Mouse (Mus musculus): ENCODE measurements around the gene Nadk2. TPM values are rescaled to one million over a fixed set of nuclear protein-coding genes. Genes with fewer than 3 reads are reported as not detected.

Nadk2 gene
- polyA plus RNA-seq, 1 experiment from 2014 or later: 31.8 TPM

GRCm38 (mm10) chr15:9096865-9097264 lies 25.8 kb downstream of the Nadk2 start:
- Histone ChIP-seq H3K27me3 (ENCODE audit: control insufficient read depth, insufficient read depth, low read depth, low read length) (no peaks in the 10 kb centered on the region), H3K9me3 (ENCODE audit: control insufficient read depth, low read length) (no peaks in the 10 kb centered on the region), H3K9ac (ENCODE audit: low read length) (no peak overlapping the region), H3K4me2 (ENCODE audit: low read depth, low read length) (no peak overlapping the region), H3K4me1 (replicated peaks; ENCODE audit: control insufficient read depth, insufficient read depth, low read length) (peaks cover 13% of the 10 kb centered on the region), H3K27ac (ENCODE audit: low read length) (no peak overlapping the region), H3K4me3 (ENCODE audit: low read length) (no peak overlapping the region), H3K36me3 (ENCODE audit: control insufficient read depth, insufficient read depth, low read length) (peaks cover 18% of the 10 kb centered on the region)
- WGBS: 85% methylated on average over 4 of the region's 4 CpGs
- no peak for ATAC-seq (ENCODE audit: low read depth)

- Histone ChIP-seq H3K9ac (ENCODE audit: low read length) (no peak overlapping the region), H3K36me3 (ENCODE audit: control insufficient read depth, insufficient read depth, low read length) (peaks cover 12% of the 10 kb centered on the region), H3K9me3 (ENCODE audit: control insufficient read depth, low read length) (no peaks in the 10 kb centered on the region), H3K4me2 (ENCODE audit: low read depth, low read length) (no peak overlapping the region), H3K27ac (ENCODE audit: low read length) (no peak overlapping the region), H3K4me1 (replicated peaks; ENCODE audit: control insufficient read depth, insufficient read depth, low read length) (no peaks in the 10 kb centered on the region), H3K4me3 (ENCODE audit: low read length) (no peak overlapping the region), H3K27me3 (ENCODE audit: control insufficient read depth, insufficient read depth, low read depth, low read length) (no peaks in the 10 kb centered on the region)
- WGBS: 93% methylated on average over 10 of the region's 10 CpGs
- ATAC-seq (ENCODE audit: low read depth): no peak
Measured at GRCm38 (mm10) chr15:9100446-9101077, 29.5 kb downstream of the Nadk2 start.

- Histone ChIP-seq H3K27ac (ENCODE audit: low read length) (no peak overlapping the region), H3K4me1 (replicated peaks; ENCODE audit: control insufficient read depth, insufficient read depth, low read length) (no peaks in the 10 kb centered on the region), H3K4me2 (ENCODE audit: low read depth, low read length) (no peak overlapping the region), H3K27me3 (ENCODE audit: control insufficient read depth, insufficient read depth, low read depth, low read length) (no peaks in the 10 kb centered on the region), H3K9me3 (ENCODE audit: control insufficient read depth, low read length) (no peaks in the 10 kb centered on the region), H3K4me3 (ENCODE audit: low read length) (no peak overlapping the region), H3K9ac (ENCODE audit: low read length) (no peak overlapping the region), H3K36me3 (ENCODE audit: control insufficient read depth, insufficient read depth, low read length) (peaks cover 9% of the 10 kb centered on the region)
- ATAC-seq (ENCODE audit: low read depth): no peak
- 72% methylated on average over 13 of the region's 13 CpGs for WGBS
Measured at GRCm38 (mm10) chr15:9106303-9107074, 35.4 kb downstream of the Nadk2 start.

GRCm38 (mm10) chr15:9110526-9111347 lies 39.7 kb downstream of the Nadk2 start:
- no peak for ATAC-seq (ENCODE audit: low read depth)
- Histone ChIP-seq H3K4me3 (ENCODE audit: low read length) (no peak overlapping the region), H3K9ac (ENCODE audit: low read length) (no peak overlapping the region), H3K27me3 (ENCODE audit: control insufficient read depth, insufficient read depth, low read depth, low read length) (no peaks in the 10 kb centered on the region), H3K9me3 (ENCODE audit: control insufficient read depth, low read length) (no peaks in the 10 kb centered on the region), H3K4me1 (replicated peaks; ENCODE audit: control insufficient read depth, insufficient read depth, low read length) (0 out of 2 replicates have a peak, but pooled peaks cover 2% of the 10 kb centered on the region), H3K36me3 (ENCODE audit: control insufficient read depth, insufficient read depth, low read length) (peaks cover 25% of the 10 kb centered on the region), H3K4me2 (ENCODE audit: low read depth, low read length) (no peak overlapping the region), H3K27ac (ENCODE audit: low read length) (no peak overlapping the region)
- 78% methylated on average over 6 of the region's 6 CpGs for WGBS

GRCm38 (mm10) chr15:9111648-9112047 lies 40.6 kb downstream of the Nadk2 start:
- Histone ChIP-seq H3K36me3 (ENCODE audit: control insufficient read depth, insufficient read depth, low read length) (peaks cover 31% of the 10 kb centered on the region), H3K9me3 (ENCODE audit: control insufficient read depth, low read length) (no peaks in the 10 kb centered on the region), H3K9ac (ENCODE audit: low read length) (no peak overlapping the region), H3K27me3 (ENCODE audit: control insufficient read depth, insufficient read depth, low read depth, low read length) (no peaks in the 10 kb centered on the region), H3K27ac (ENCODE audit: low read length) (no peak overlapping the region), H3K4me3 (ENCODE audit: low read length) (no peak overlapping the region), H3K4me2 (ENCODE audit: low read depth, low read length) (no peak overlapping the region), H3K4me1 (replicated peaks; ENCODE audit: control insufficient read depth, insufficient read depth, low read length) (0 out of 2 replicates have a peak, but pooled peaks cover 2% of the 10 kb centered on the region)
- no peak for ATAC-seq (ENCODE audit: low read depth)
- 83% methylated on average over 3 of the region's 3 CpGs for WGBS

- Histone ChIP-seq H3K4me2 (ENCODE audit: low read depth, low read length) (no peak overlapping the region), H3K27ac (ENCODE audit: low read length) (no peak overlapping the region), H3K4me1 (replicated peaks; ENCODE audit: control insufficient read depth, insufficient read depth, low read length) (0 out of 2 replicates have a peak, but pooled peaks cover 2% of the 10 kb centered on the region), H3K9me3 (ENCODE audit: control insufficient read depth, low read length) (no peaks in the 10 kb centered on the region), H3K4me3 (ENCODE audit: low read length) (no peak overlapping the region), H3K9ac (ENCODE audit: low read length) (no peak overlapping the region), H3K36me3 (ENCODE audit: control insufficient read depth, insufficient read depth, low read length) (peaks cover 30% of the 10 kb centered on the region), H3K27me3 (ENCODE audit: control insufficient read depth, insufficient read depth, low read depth, low read length) (no peaks in the 10 kb centered on the region)
- 54% methylated on average over 9 of the region's 9 CpGs for WGBS
- no peak for ATAC-seq (ENCODE audit: low read depth)
Measured at GRCm38 (mm10) chr15:9113556-9113955, 42.5 kb downstream of the Nadk2 start.

- no peaks in the 10 kb centered on the region for H3K9me3 ChIP-seq (ENCODE audit: control insufficient read depth, low read length)
- ATAC-seq (ENCODE audit: low read depth): no peak
- no peak overlapping the region for H3K4me3 ChIP-seq (ENCODE audit: low read length)
- H3K27me3 ChIP-seq (ENCODE audit: control insufficient read depth, insufficient read depth, low read depth, low read length): no peaks in the 10 kb centered on the region
- 0 out of 2 replicates have a peak, but pooled peaks cover 2% of the 10 kb centered on the region for H3K4me1 ChIP-seq (replicated peaks; ENCODE audit: control insufficient read depth, insufficient read depth, low read length)
- H3K27ac ChIP-seq (ENCODE audit: low read length): no peak overlapping the region
- no peak overlapping the region for H3K9ac ChIP-seq (ENCODE audit: low read length)
- H3K4me2 ChIP-seq (ENCODE audit: low read depth, low read length): no peak overlapping the region
- 64% methylated on average over 4 of the region's 4 CpGs for WGBS
- peaks cover 35% of the 10 kb centered on the region for H3K36me3 ChIP-seq (ENCODE audit: control insufficient read depth, insufficient read depth, low read length)
Measured at GRCm38 (mm10) chr15:9114131-9114530, 43.1 kb downstream of the Nadk2 start.

- Histone ChIP-seq H3K36me3 (ENCODE audit: control insufficient read depth, insufficient read depth, low read length) (peaks cover 40% of the 10 kb centered on the region), H3K27me3 (ENCODE audit: control insufficient read depth, insufficient read depth, low read depth, low read length) (no peaks in the 10 kb centered on the region), H3K4me1 (replicated peaks; ENCODE audit: control insufficient read depth, insufficient read depth, low read length) (0 out of 2 replicates have a peak, but pooled peaks cover 2% of the 10 kb centered on the region), H3K4me3 (ENCODE audit: low read length) (no peak overlapping the region), H3K27ac (ENCODE audit: low read length) (no peak overlapping the region), H3K9me3 (ENCODE audit: control insufficient read depth, low read length) (no peaks in the 10 kb centered on the region), H3K9ac (ENCODE audit: low read length) (no peak overlapping the region), H3K4me2 (ENCODE audit: low read depth, low read length) (no peak overlapping the region)
- 26% methylated on average over 5 of the region's 5 CpGs for WGBS
- ATAC-seq (ENCODE audit: low read depth): no peak
Measured at GRCm38 (mm10) chr15:9114599-9114998, 43.5 kb downstream of the Nadk2 start.

GRCm38 (mm10) chr15:9118852-9119251 lies 47.8 kb downstream of the Nadk2 start:
- H3K9me3 ChIP-seq (ENCODE audit: control insufficient read depth, low read length): no peaks in the 10 kb centered on the region
- H3K9ac ChIP-seq (ENCODE audit: low read length): no peak overlapping the region
- no peaks in the 10 kb centered on the region for H3K27me3 ChIP-seq (ENCODE audit: control insufficient read depth, insufficient read depth, low read depth, low read length)
- no peak overlapping the region for H3K27ac ChIP-seq (ENCODE audit: low read length)
- WGBS: 96% methylated on average over 4 of the region's 4 CpGs
- ATAC-seq (ENCODE audit: low read depth): 0 out of 2 replicates have a peak, but pooled peaks have one; percentile 19
- peaks cover 48% of the 10 kb centered on the region for H3K36me3 ChIP-seq (ENCODE audit: control insufficient read depth, insufficient read depth, low read length)
- 0 out of 2 replicates have a peak, but pooled peaks cover under 1% of the 10 kb centered on the region for H3K4me1 ChIP-seq (replicated peaks; ENCODE audit: control insufficient read depth, insufficient read depth, low read length)
- H3K4me2 ChIP-seq (ENCODE audit: low read depth, low read length): no peak overlapping the region
- H3K4me3 ChIP-seq (ENCODE audit: low read length): no peak overlapping the region

Data from lung, embryonic 16.5 days (tissue).